Mouse (Mus musculus): ENCODE measurements around the gene Ppp1r3f. TPM values are rescaled to one million over a fixed set of nuclear protein-coding genes. Genes with fewer than 3 reads are reported as not detected.

Gene Ppp1r3f
- polyA plus RNA-seq, 1 experiment from 2014 or later = 6.2 TPM

GRCm38 (mm10) chrX:7567491-7567890, 6.6 kb downstream of the Ppp1r3f start:
- no peaks in the 10 kb centered on the region for H3K27me3 ChIP-seq (ENCODE audit: control insufficient read depth, insufficient read depth, low read length)
- no peaks in the 10 kb centered on the region for H3K9me3 ChIP-seq (ENCODE audit: control insufficient read depth, low read length)
- 85% methylated on average over 7 of the region's 9 CpGs for WGBS
- no peak for ATAC-seq (ENCODE audit: low read depth)
- no peak overlapping the region for H3K27ac ChIP-seq (ENCODE audit: low read depth, low read length)
- no peaks in the 10 kb centered on the region for H3K36me3 ChIP-seq (ENCODE audit: control insufficient read depth, insufficient read depth, low read length)
- H3K9ac ChIP-seq (replicated peaks; ENCODE audit: low read depth, low read length) = no peak overlapping the region
- peaks cover under 1% of the 10 kb centered on the region for H3K4me1 ChIP-seq (ENCODE audit: control insufficient read depth, insufficient read depth, low read length)
- no peak overlapping the region for H3K4me3 ChIP-seq (ENCODE audit: low read depth, low read length)
- no peak overlapping the region for H3K4me2 ChIP-seq (ENCODE audit: low read depth, low read length)

GRCm38 (mm10) chrX:7566352-7566751, 7.7 kb downstream of the Ppp1r3f start:
- no peak for ATAC-seq (ENCODE audit: low read depth)
- 89% methylated on average over 6 of the region's 6 CpGs for WGBS
- no peak overlapping the region for H3K4me2 ChIP-seq (ENCODE audit: low read depth, low read length)

GRCm38 (mm10) chrX:7563076-7563475, 11.0 kb downstream of the Ppp1r3f start:
- Histone ChIP-seq H3K36me3 (ENCODE audit: control insufficient read depth, insufficient read depth, low read length) (no peaks in the 10 kb centered on the region), H3K4me1 (ENCODE audit: control insufficient read depth, insufficient read depth, low read length) (no peaks in the 10 kb centered on the region), H3K27ac (ENCODE audit: low read depth, low read length) (no peak overlapping the region), H3K9me3 (ENCODE audit: control insufficient read depth, low read length) (no peaks in the 10 kb centered on the region), H3K27me3 (ENCODE audit: control insufficient read depth, insufficient read depth, low read length) (no peaks in the 10 kb centered on the region), H3K4me2 (ENCODE audit: low read depth, low read length) (no peak overlapping the region), H3K4me3 (ENCODE audit: low read depth, low read length) (no peak overlapping the region), H3K9ac (replicated peaks; ENCODE audit: low read depth, low read length) (no peak overlapping the region)
- whole genome bisulfite sequencing = 36% methylated on average over 2 of the region's 2 CpGs
- ATAC-seq (ENCODE audit: low read depth) = no peak

More at GRCm38 (mm10) chrX:7566352-7566751, 7.7 kb downstream of the Ppp1r3f start:
- no peak overlapping the region for H3K4me3 ChIP-seq (ENCODE audit: low read depth, low read length)
- H3K9me3 ChIP-seq (ENCODE audit: control insufficient read depth, low read length) = no peaks in the 10 kb centered on the region
- H3K4me1 ChIP-seq (ENCODE audit: control insufficient read depth, insufficient read depth, low read length) = no peaks in the 10 kb centered on the region
- no peak overlapping the region for H3K9ac ChIP-seq (replicated peaks; ENCODE audit: low read depth, low read length)
- H3K27ac ChIP-seq (ENCODE audit: low read depth, low read length) = no peak overlapping the region
- no peaks in the 10 kb centered on the region for H3K36me3 ChIP-seq (ENCODE audit: control insufficient read depth, insufficient read depth, low read length)
- H3K27me3 ChIP-seq (ENCODE audit: control insufficient read depth, insufficient read depth, low read length) = no peaks in the 10 kb centered on the region

GRCm38 (mm10) chrX:7553474-7553873, 20.6 kb downstream of the Ppp1r3f start:
- H3K9ac ChIP-seq (replicated peaks; ENCODE audit: low read depth, low read length) = no peak overlapping the region
- H3K4me2 ChIP-seq (ENCODE audit: low read depth, low read length) = no peak overlapping the region
- no peak for ATAC-seq (ENCODE audit: low read depth)
- no peaks in the 10 kb centered on the region for H3K36me3 ChIP-seq (ENCODE audit: control insufficient read depth, insufficient read depth, low read length)
- H3K9me3 ChIP-seq (ENCODE audit: control insufficient read depth, low read length) = no peaks in the 10 kb centered on the region; the same call in 1 of the 2 replicates
- no peak overlapping the region for H3K27ac ChIP-seq (ENCODE audit: low read depth, low read length)
- WGBS = 92% methylated on average over 4 of the region's 4 CpGs
- no peak overlapping the region for H3K4me3 ChIP-seq (ENCODE audit: low read depth, low read length)
- no peaks in the 10 kb centered on the region for H3K4me1 ChIP-seq (ENCODE audit: control insufficient read depth, insufficient read depth, low read length)
- no peaks in the 10 kb centered on the region for H3K27me3 ChIP-seq (ENCODE audit: control insufficient read depth, insufficient read depth, low read length)

- WGBS = 21% methylated on average over 3 of the region's 3 CpGs
- Histone ChIP-seq H3K4me2 (ENCODE audit: low read depth, low read length) (no peak overlapping the region), H3K36me3 (ENCODE audit: control insufficient read depth, insufficient read depth, low read length) (no peaks in the 10 kb centered on the region), H3K9ac (replicated peaks; ENCODE audit: low read depth, low read length) (no peak overlapping the region), H3K9me3 (ENCODE audit: control insufficient read depth, low read length) (no peaks in the 10 kb centered on the region), H3K27me3 (ENCODE audit: control insufficient read depth, insufficient read depth, low read length) (no peaks in the 10 kb centered on the region), H3K27ac (ENCODE audit: low read depth, low read length) (no peak overlapping the region), H3K4me1 (ENCODE audit: control insufficient read depth, insufficient read depth, low read length) (no peaks in the 10 kb centered on the region), H3K4me3 (ENCODE audit: low read depth, low read length) (no peak overlapping the region)
- no peak for ATAC-seq (ENCODE audit: low read depth)
Observed at GRCm38 (mm10) chrX:7524961-7525360, 49.1 kb downstream of the Ppp1r3f start.

Other genes starting within 250 kb of the Ppp1r3f start
- 0.91 and 1.3 TPM in 2 replicates for gene Usp27x, start 198.5 kb downstream of the Ppp1r3f start, polyA plus RNA-seq (2014; fragmentation: Nextera tagmentation; extraction: Ambion mirVana)
- gene Foxp3, start 639 bp downstream of the Ppp1r3f start, polyA plus RNA-seq (2014; fragmentation: Nextera tagmentation; extraction: Ambion mirVana) = 0.11 and 0.32 TPM in 2 replicates
- 27.0 and 29.6 TPM in 2 replicates for gene Ccdc22, start 31.2 kb upstream of the Ppp1r3f start, polyA plus RNA-seq (2014; fragmentation: Nextera tagmentation; extraction: Ambion mirVana)
- 0.12 and 0.23 TPM in 2 replicates for gene Cacna1f, start 32.8 kb upstream of the Ppp1r3f start, polyA plus RNA-seq (2014; fragmentation: Nextera tagmentation; extraction: Ambion mirVana)
- gene Syp, start 64.2 kb upstream of the Ppp1r3f start, polyA plus RNA-seq (2014; fragmentation: Nextera tagmentation; extraction: Ambion mirVana) = 81.4 and 149 TPM in 2 replicates
- gene Prickle3, start 83.0 kb upstream of the Ppp1r3f start, polyA plus RNA-seq (2014; fragmentation: Nextera tagmentation; extraction: Ambion mirVana) = 1.3 and 2.0 TPM in 2 replicates
- gene Plp2, start 97.1 kb upstream of the Ppp1r3f start, polyA plus RNA-seq (2014; fragmentation: Nextera tagmentation; extraction: Ambion mirVana) = 12.5 and 23.2 TPM in 2 replicates
- 0.20 TPM in 1 of 2 replicates, not detected in the other for gene Magix, start 107.0 kb upstream of the Ppp1r3f start, polyA plus RNA-seq (2014; fragmentation: Nextera tagmentation; extraction: Ambion mirVana)
- 50.0 and 55.7 TPM in 2 replicates for gene Gpkow, start 122.8 kb upstream of the Ppp1r3f start, polyA plus RNA-seq (2014; fragmentation: Nextera tagmentation; extraction: Ambion mirVana)
- gene Wdr45, start 140.1 kb upstream of the Ppp1r3f start, polyA plus RNA-seq (2014; fragmentation: Nextera tagmentation; extraction: Ambion mirVana) = 22.3 and 23.6 TPM in 2 replicates
- 0.47 and 2.9 TPM in 2 replicates for gene Gm45208, start 148.0 kb upstream of the Ppp1r3f start, polyA plus RNA-seq (2014; fragmentation: Nextera tagmentation; extraction: Ambion mirVana)
- gene Praf2, start 154.2 kb upstream of the Ppp1r3f start, polyA plus RNA-seq (2014; fragmentation: Nextera tagmentation; extraction: Ambion mirVana) = 137 and 147 TPM in 2 replicates
- gene Ccdc120, start 176.6 kb upstream of the Ppp1r3f start, polyA plus RNA-seq (2014; fragmentation: Nextera tagmentation; extraction: Ambion mirVana) = 55.9 and 57.1 TPM in 2 replicates
- gene Tfe3, start 188.3 kb upstream of the Ppp1r3f start, polyA plus RNA-seq (2014; fragmentation: Nextera tagmentation; extraction: Ambion mirVana) = 16.6 and 23.8 TPM in 2 replicates
- gene Gripap1, start 215.5 kb upstream of the Ppp1r3f start, polyA plus RNA-seq (2014; fragmentation: Nextera tagmentation; extraction: Ambion mirVana) = 57.3 and 74.5 TPM in 2 replicates
- 5.8 and 7.7 TPM in 2 replicates for gene Kcnd1, start 248.0 kb upstream of the Ppp1r3f start, polyA plus RNA-seq (2014; fragmentation: Nextera tagmentation; extraction: Ambion mirVana)

Measured in neural tube, embryonic 14.5 days (tissue).